Mouse (Mus musculus) embryonic facial prominence, embryonic 11.5 days (tissue): ENCODE results near the gene Vwce. TPM values are rescaled to one million over a fixed set of nuclear protein-coding genes. Genes with fewer than 3 reads are reported as not detected.

Experiments
- ATAC-seq: fragments of 200-750 bp; cut with Nextera tagmentation; replicated peaks from 2 replicates; pipeline ENCODE4 v1.8.0; 2017; ENCODE audit warnings: low read depth; ENCODE audit not compliant: insufficient number of reproducible peaks, low FRiP score, low TSS enrichment
- DNase-seq: peaks from one replicate; pipeline ENCODE4 v3.0.0-alpha.2; 2015; ENCODE audit warnings: low spot score
- H3K27ac ChIP-seq: fragments of 300-500 bp; sonication (generic); replicated peaks from 2 replicates; pipeline ENCODE4 v1.5.1; 2014; ENCODE audit warnings: mild to moderate bottlenecking, low read depth, low read length, control low read depth
- H3K27me3 ChIP-seq: fragments of 300-500 bp; sonication (generic); 2 replicates; pipeline ENCODE4 v1.6.1; 2014; ENCODE audit warnings: mild to moderate bottlenecking, low read length, moderate library complexity, mixed read lengths; ENCODE audit not compliant: control insufficient read depth, insufficient read depth
- H3K36me3 ChIP-seq: fragments of 300-500 bp; sonication (generic); replicated peaks from 2 replicates; pipeline ENCODE4 v1.6.1; 2014; ENCODE audit warnings: low read depth, mild to moderate bottlenecking, low read length, moderate library complexity, mixed read lengths; ENCODE audit not compliant: control insufficient read depth, insufficient read depth
- H3K4me1 ChIP-seq: fragments of 300-500 bp; sonication (generic); 2 replicates; pipeline ENCODE4 v1.6.1; 2014; ENCODE audit warnings: low read length, mixed read lengths; ENCODE audit not compliant: control insufficient read depth, insufficient read depth
- H3K4me2 ChIP-seq: fragments of 300-500 bp; sonication (generic); 2 replicates; pipeline ENCODE4 v1.6.1; 2014; ENCODE audit warnings: low read depth, mild to moderate bottlenecking, control low read depth, low read length, moderate library complexity
- H3K4me3 ChIP-seq: fragments of 300-500 bp; sonication (generic); 2 replicates; pipeline ENCODE4 v1.5.1; 2014; ENCODE audit warnings: low read depth, low read length, control low read depth
- H3K9ac ChIP-seq: fragments of 300-500 bp; sonication (generic); replicated peaks from 2 replicates; pipeline ENCODE4 v1.6.1; 2014; ENCODE audit warnings: mild to moderate bottlenecking, control low read depth, low read length
- H3K9me3 ChIP-seq: fragments of 300-500 bp; sonication (generic); replicated peaks from 2 replicates; pipeline ENCODE4 v1.6.1; 2016; ENCODE audit warnings: mild to moderate bottlenecking, low read length, inconsistent platforms, mixed read lengths; ENCODE audit not compliant: control insufficient read depth
- WGBS: fragments of 180-500 bp; shearing (Covaris S2); extraction: QIAGEN DNeasy Blood & Tissue Kit; methylation state at CpG from one replicate; pipeline ENCODE4 v1.1.7; 2014; 5-methylcytosine and 5-hydroxymethylcytosine counted together
- polyA plus RNA-seq: library from polyadenylated mRNA; unstranded; fragments of >200 nt; fragmentation: Nextera tagmentation; extraction: Ambion mirVana; gene quantifications from 2 replicates; pipeline ENCODE4 v1.2.1, GENCODE M21; 2014

Vwce gene
- polyA plus RNA-seq, 1 experiment from 2014 or later: 0.73 TPM

- Histone ChIP-seq H3K4me1 (no peaks in the 10 kb centered on the region), H3K27ac (no peak overlapping the region), H3K9me3 (no peaks in the 10 kb centered on the region), H3K4me3 (no peak overlapping the region), H3K36me3 (no peaks in the 10 kb centered on the region), H3K27me3 (no peaks in the 10 kb centered on the region), H3K4me2 (no peak overlapping the region), H3K9ac (no peak overlapping the region)
- DNase-seq (no peak), ATAC-seq (no peak)
- WGBS: 91% methylated on average over 2 of the region's 2 CpGs
These were observed 34.4 kb upstream of the Vwce start for GRCm38 (mm10) chr19:10599648-10600047.

DNA sequence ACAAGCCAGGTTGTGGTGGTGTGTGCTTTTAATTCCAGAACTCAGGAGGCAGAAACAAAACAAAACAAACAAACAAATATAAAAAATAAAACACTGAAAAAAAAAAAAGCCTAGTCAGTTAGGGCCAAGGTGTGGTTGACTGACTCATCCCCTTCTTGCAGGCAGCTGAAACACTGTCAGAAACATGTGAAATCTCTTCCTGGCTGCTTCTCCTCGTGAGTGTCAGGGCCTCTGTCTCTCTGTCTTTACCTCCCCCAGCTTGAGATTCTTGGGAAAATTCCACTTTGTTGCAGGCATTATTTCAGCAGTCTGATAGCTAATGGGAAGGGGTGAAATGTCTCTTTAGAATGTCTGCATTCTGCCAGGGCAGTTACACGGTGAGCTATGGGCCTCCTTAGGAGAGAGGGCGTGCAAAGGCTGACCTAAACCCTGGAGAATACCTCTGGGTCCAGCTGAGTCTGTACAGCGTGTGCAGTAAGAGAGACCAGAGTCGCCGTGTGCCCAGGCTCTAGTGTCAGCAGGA lies 31.7 kb upstream of the Vwce start:
- ATAC-seq: peak; percentile 40; the same call in 1 of the 2 replicates

GRCm38 (mm10) chr19:10602787-10603186 lies 31.2 kb upstream of the Vwce start:
- Histone ChIP-seq H3K36me3 (no peaks in the 10 kb centered on the region), H3K4me1 (peaks cover 4% of the 10 kb centered on the region; the same call in 1 of the 2 replicates)
- ATAC-seq: peak; percentile 58; the same call in 1 of the 2 replicates

More for the DNA sequence above, 31.7 kb upstream of the Vwce start:
- H3K36me3 ChIP-seq: no peaks in the 10 kb centered on the region
- WGBS: 5% methylated on average over 6 of the region's 6 CpGs
- no peak for DNase-seq
- no peaks in the 10 kb centered on the region for H3K9me3 ChIP-seq
- peak overlapping the region; percentile 84 for H3K9ac ChIP-seq
- H3K27ac ChIP-seq: peak overlapping the region; percentile 83
- H3K4me1 ChIP-seq: peaks cover 4% of the 10 kb centered on the region; the same call in 1 of the 2 replicates
- peak overlapping the region; percentile 53 for H3K4me2 ChIP-seq
- no peaks in the 10 kb centered on the region for H3K27me3 ChIP-seq
- peak overlapping the region; percentile 22; the same call in 1 of the 2 replicates for H3K4me3 ChIP-seq

DNA sequence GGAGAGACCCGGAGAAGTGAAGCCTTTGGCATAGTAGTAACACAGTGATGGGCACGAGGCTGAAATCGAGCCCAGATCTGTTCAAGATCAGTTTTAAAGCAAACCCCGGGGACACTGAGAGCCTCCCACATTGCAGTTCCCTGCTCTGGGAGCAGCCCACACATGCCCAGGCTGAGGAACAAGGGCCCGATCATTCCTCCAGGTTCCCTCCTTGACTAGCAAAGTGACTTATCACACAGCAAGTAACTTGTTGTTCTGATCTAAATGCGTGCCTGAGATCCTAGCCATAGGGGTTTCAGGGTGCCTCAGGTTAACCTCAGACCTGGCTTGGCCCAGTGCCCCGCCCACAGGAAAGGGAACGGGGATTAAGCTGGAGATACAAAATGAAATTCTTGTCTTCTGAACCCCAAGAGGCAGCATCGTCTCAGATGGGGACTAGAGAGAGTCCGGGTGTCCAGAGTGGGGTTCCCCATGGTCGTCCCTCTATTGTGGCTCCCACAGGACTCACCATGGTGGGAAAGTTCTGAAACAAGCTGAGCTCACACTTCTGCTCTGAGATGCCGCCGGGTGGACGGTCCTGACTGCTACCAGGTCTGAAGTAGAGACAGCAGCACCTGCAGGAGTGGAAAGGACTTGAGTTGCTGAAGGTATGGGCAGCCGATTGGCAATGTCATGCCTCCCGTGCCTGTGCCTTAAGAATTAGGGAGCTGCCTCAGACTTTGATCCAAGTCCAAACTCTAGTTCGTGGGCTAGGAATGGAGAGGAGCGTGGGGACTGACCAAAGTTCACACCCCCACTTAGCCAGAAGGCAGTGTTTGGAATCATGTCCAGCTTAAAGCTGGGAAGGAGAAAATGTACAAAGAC lies 30.1 kb upstream of the Vwce start:
- H3K27ac ChIP-seq: no peak overlapping the region
- H3K4me2 ChIP-seq: no peak overlapping the region
- H3K9me3 ChIP-seq: no peaks in the 10 kb centered on the region
- peaks cover 4% of the 10 kb centered on the region; the same call in 1 of the 2 replicates for H3K4me1 ChIP-seq
- no peak for ATAC-seq
- WGBS: 87% methylated on average over 18 of the region's 18 CpGs
- H3K4me3 ChIP-seq: no peak overlapping the region
- no peak overlapping the region for H3K9ac ChIP-seq
- H3K27me3 ChIP-seq: no peaks in the 10 kb centered on the region
- no peak for DNase-seq
- H3K36me3 ChIP-seq: no peaks in the 10 kb centered on the region; the same call in none of the 2 replicates

More at GRCm38 (mm10) chr19:10602787-10603186, 31.2 kb upstream of the Vwce start:
- H3K27me3 ChIP-seq: no peaks in the 10 kb centered on the region
- peak overlapping the region; percentile 53 for H3K4me2 ChIP-seq
- H3K9ac ChIP-seq: peak overlapping the region; percentile 84
- peak overlapping the region; percentile 22; the same call in 1 of the 2 replicates for H3K4me3 ChIP-seq
- H3K27ac ChIP-seq: peak overlapping the region; percentile 83
- 2% methylated on average over 9 of the region's 9 CpGs for WGBS
- H3K9me3 ChIP-seq: no peaks in the 10 kb centered on the region
- peak; percentile 96 for DNase-seq

- H3K4me3 ChIP-seq: peak overlapping the region; percentile 98
- no peak for ATAC-seq
- WGBS: 53% methylated on average over 3 of the region's 3 CpGs
These were observed 29.5 kb upstream of the Vwce start for GRCm38 (mm10) chr19:10604534-10604933.

DNA sequence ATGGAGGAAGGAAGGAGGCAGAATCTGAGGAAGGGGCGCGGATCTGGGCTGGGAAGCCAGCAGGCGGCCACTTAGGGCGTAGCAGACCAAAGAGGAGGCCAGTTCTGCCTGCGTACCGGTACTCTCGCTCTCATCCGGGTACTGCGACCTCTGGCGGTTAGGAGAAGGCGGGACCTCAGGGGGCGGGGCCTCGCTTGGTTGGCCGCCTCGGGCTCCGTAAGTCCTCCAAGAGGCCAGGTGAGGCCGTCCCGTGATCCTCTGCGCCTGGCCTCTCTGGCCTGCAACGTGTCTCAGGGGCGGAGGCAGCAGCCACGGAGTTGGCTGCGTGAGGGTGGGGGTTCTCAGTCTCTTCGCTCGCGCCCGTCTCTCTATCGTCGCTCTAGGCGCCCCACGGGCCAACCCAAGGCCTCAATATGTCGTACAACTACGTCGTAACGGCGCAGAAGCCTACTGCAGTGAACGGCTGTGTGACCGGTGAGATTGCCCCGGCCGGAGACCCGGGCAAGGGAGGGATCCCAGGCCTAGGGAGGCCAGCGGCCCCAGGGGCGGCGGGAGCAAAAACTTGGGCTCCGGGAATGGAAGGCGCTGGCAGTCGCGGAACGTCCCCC lies 28.6 kb upstream of the Vwce start, which contains the start of the genes Ddb1 and Tkfc:
Ddb1 (plus strand) TSS at position 35 of the 608 bp plus-strand sequence.
Tkfc (minus strand) TSS at position 362 of the 608 bp plus-strand sequence.
- no peaks in the 10 kb centered on the region for H3K27me3 ChIP-seq
- peak within 1 kb of the TSS; percentile 97 for H3K9ac ChIP-seq
- peak within 1 kb of the TSS; percentile 83 for H3K27ac ChIP-seq
- peaks cover 4% of the 10 kb centered on the region for H3K36me3 ChIP-seq
- under 1% methylated on average over 49 of the region's 49 CpGs for WGBS
- H3K4me2 ChIP-seq: peak within 1 kb of the TSS; percentile 70
- ATAC-seq (peak; percentile 95), DNase-seq (peak; percentile 100)
- no peaks in the 10 kb centered on the region for H3K9me3 ChIP-seq
- H3K4me1 ChIP-seq: peaks cover 4% of the 10 kb centered on the region; the same call in 1 of the 2 replicates
- peak within 1 kb of the TSS; percentile 98 for H3K4me3 ChIP-seq

More at GRCm38 (mm10) chr19:10604534-10604933, 29.5 kb upstream of the Vwce start:
- Histone ChIP-seq H3K9ac (peak overlapping the region; percentile 85), H3K4me1 (peaks cover 4% of the 10 kb centered on the region; the same call in 1 of the 2 replicates), H3K9me3 (no peaks in the 10 kb centered on the region), H3K4me2 (peak overlapping the region; percentile 69), H3K36me3 (no peaks in the 10 kb centered on the region; the same call in none of the 2 replicates), H3K27ac (peak overlapping the region; percentile 83), H3K27me3 (no peaks in the 10 kb centered on the region)
- DNase-seq: no peak

GRCm38 (mm10) chr19:10605901-10606622 lies 28.0 kb upstream of the Vwce start:
- H3K27ac ChIP-seq: peak overlapping the region; percentile 78
- peaks cover 4% of the 10 kb centered on the region; the same call in 1 of the 2 replicates for H3K4me1 ChIP-seq
- WGBS: 6% methylated on average over 20 of the region's 20 CpGs
- H3K4me2 ChIP-seq: peak overlapping the region; percentile 70
- peaks cover 11% of the 10 kb centered on the region for H3K36me3 ChIP-seq
- H3K9ac ChIP-seq: peak overlapping the region; percentile 97
- no peaks in the 10 kb centered on the region for H3K9me3 ChIP-seq
- no peaks in the 10 kb centered on the region for H3K27me3 ChIP-seq
- ATAC-seq: no peak
- peak; percentile 47 for DNase-seq
- peak overlapping the region; percentile 98 for H3K4me3 ChIP-seq
